Mouse (Mus musculus) liver, adult 2 months (tissue): ENCODE data around the gene Senp8.

Experiments used
- CTCF ChIP-seq: fragments of 200-500 bp; IDR thresholded peaks from 2 replicates; pipeline ENCODE4 v1.5.1; 2011; ENCODE audit warnings: low read depth, low read length, control low read depth
- POLR2A ChIP-seq: fragments of 200-500 bp; IDR thresholded peaks from 2 replicates; pipeline ENCODE4 v1.6.1; 2011; ENCODE audit warnings: low read length, control low read depth; ENCODE audit not compliant: insufficient read depth; ENCODE audit errors: extremely low read depth

DNA sequence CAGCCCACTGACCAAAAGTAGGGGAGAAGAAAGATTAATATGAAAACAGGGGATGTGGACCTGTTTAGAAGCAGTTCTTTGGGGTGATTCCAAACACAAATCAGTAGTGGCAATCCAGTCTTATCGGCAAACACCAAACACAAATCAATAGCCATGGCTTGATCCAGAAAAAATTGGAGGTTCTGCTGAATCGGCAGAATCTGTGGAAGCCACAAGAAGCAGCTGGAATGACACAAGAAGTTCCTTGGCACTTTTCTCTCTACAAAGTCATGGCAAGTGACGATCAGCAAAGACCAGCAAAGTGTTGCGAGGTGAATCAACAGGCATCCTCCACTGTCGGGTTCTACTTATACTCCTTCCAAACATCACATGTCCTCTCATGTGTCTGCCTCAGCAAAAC lies 29.4 kb downstream of the Senp8 start:
- TF ChIP-seq CTCF (no peak), POLR2A (no peak)
